Mouse (Mus musculus): ENCODE measurements around the gene Mrpl28.

The Mrpl28 gene

GRCm38 (mm10) chr17:26115956-26116487, 7.3 kb upstream of the Mrpl28 start:
- DNase-seq (ENCODE audit: low spot score in 2 of 2): no peak

- DNase-seq (ENCODE audit: low spot score in 2 of 2): no peak
Observed at GRCm38 (mm10) chr17:26116503-26117258, 6.6 kb upstream of the Mrpl28 start.

GRCm38 (mm10) chr17:26119766-26120710, 3.3 kb upstream of the Mrpl28 start:
- peak; percentile 54 to 73 for DNase-seq (ENCODE audit: low spot score in 2 of 2)

GRCm38 (mm10) chr17:26122431-26123140, 714 bp upstream of the Mrpl28 start:
- DNase-seq (ENCODE audit: low spot score in 2 of 2): no peak

GRCm38 (mm10) chr17:26124560-26124959, 1.3 kb downstream of the Mrpl28 start:
- no peak for DNase-seq (ENCODE audit: low spot score in 2 of 2)

- DNase-seq (ENCODE audit: low spot score in 2 of 2): no peak
Observed at GRCm38 (mm10) chr17:26125226-26125625, 1.9 kb downstream of the Mrpl28 start.

GRCm38 (mm10) chr17:26131062-26131732, 7.9 kb downstream of the Mrpl28 start:
- DNase-seq (ENCODE audit: low spot score in 2 of 2): no peak

- no peak for DNase-seq (ENCODE audit: low spot score in 2 of 2)
Observed at GRCm38 (mm10) chr17:26131856-26132853, 8.9 kb downstream of the Mrpl28 start.

GRCm38 (mm10) chr17:26137106-26137750, 13.9 kb downstream of the Mrpl28 start:
- DNase-seq (ENCODE audit: low spot score in 2 of 2): no peak

GRCm38 (mm10) chr17:26137751-26138130, 14.4 kb downstream of the Mrpl28 start:
- DNase-seq (ENCODE audit: low spot score in 2 of 2): no peak

GRCm38 (mm10) chr17:26138239-26138836, 15.0 kb downstream of the Mrpl28 start, which contains the start of gene Axin1:
Gene Axin1 (plus strand): TSS chr17:26138688.
- peak; percentile 91 to 94 for DNase-seq (ENCODE audit: low spot score in 2 of 2)

GRCm38 (mm10) chr17:26138901-26139381, 15.6 kb downstream of the Mrpl28 start:
- peak in 1 of 2 experiments; percentile 45 for DNase-seq (ENCODE audit: low spot score in 2 of 2)

GRCm38 (mm10) chr17:26142796-26143195, 19.5 kb downstream of the Mrpl28 start:
- no peak for DNase-seq (ENCODE audit: low spot score in 2 of 2)

- DNase-seq (ENCODE audit: low spot score in 2 of 2): no peak
Observed at GRCm38 (mm10) chr17:26143386-26143785, 20.1 kb downstream of the Mrpl28 start.

- DNase-seq (ENCODE audit: low spot score in 2 of 2): no peak
Observed at GRCm38 (mm10) chr17:26149056-26149455, 25.8 kb downstream of the Mrpl28 start.

- no peak for DNase-seq (ENCODE audit: low spot score in 2 of 2)
Observed at GRCm38 (mm10) chr17:26151886-26152630, 28.8 kb downstream of the Mrpl28 start.

GRCm38 (mm10) chr17:26162736-26163135, 39.4 kb downstream of the Mrpl28 start:
- DNase-seq (ENCODE audit: low spot score in 2 of 2): no peak

- DNase-seq (ENCODE audit: low spot score in 2 of 2): no peak
Observed at GRCm38 (mm10) chr17:26168039-26168438, 44.7 kb downstream of the Mrpl28 start.

All from right cerebral cortex, adult 2 months (tissue).